Mouse (Mus musculus): ENCODE measurements around the gene Tgfbr3. TPM values are rescaled to one million over a fixed set of nuclear protein-coding genes. Genes with fewer than 3 reads are reported as not detected.

The Tgfbr3 gene
- polyA plus RNA-seq, 1 experiment = 0.13 TPM

GRCm38 (mm10) chr5:107230189-107230588, 59.2 kb downstream of the Tgfbr3 start:
- TF ChIP-seq GATA1 (IDR thresholded peaks at IDR 0.05; ENCODE audit: low read length) = no peak

GRCm38 (mm10) chr5:107229037-107229436, 60.4 kb downstream of the Tgfbr3 start:
- TF ChIP-seq GATA1 (IDR thresholded peaks at IDR 0.05; ENCODE audit: low read length) = no peak

GRCm38 (mm10) chr5:107227580-107227979, 61.8 kb downstream of the Tgfbr3 start:
- no peak for TF ChIP-seq GATA1 (IDR thresholded peaks at IDR 0.05; ENCODE audit: low read length)

DNA sequence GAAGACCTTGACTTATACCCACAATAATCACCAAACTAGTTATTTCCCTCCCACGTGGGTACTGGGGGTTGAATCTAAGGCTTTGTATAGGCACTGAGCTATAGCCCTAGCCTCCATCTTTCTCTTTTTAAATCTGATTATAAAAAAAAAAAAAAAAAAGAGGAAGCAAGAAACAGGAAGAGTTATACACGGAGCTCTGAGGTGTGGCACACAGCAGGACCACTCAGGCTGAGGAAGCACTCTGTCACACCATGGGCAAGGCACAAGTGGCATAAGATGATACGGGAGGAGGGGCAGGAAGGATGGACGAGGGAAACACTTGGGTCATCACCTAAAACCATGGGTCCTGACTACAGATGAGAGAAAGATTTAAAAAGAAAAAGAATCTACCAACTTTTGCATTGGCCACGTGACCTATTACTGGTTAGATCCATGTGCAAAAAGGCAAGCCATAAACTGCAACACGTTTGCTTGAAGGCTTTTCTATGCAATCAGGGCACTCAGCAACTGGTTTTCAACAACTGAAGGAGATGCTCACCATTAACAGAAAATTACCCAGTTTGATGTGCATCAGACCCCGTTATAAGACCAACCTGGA, 64.5 kb downstream of the Tgfbr3 start:
- no peak for TF ChIP-seq GATA1 (IDR thresholded peaks at IDR 0.05; ENCODE audit: low read length)

GRCm38 (mm10) chr5:107224151-107224550, 65.3 kb downstream of the Tgfbr3 start:
- no peak for TF ChIP-seq GATA1 (IDR thresholded peaks at IDR 0.05; ENCODE audit: low read length)

DNA sequence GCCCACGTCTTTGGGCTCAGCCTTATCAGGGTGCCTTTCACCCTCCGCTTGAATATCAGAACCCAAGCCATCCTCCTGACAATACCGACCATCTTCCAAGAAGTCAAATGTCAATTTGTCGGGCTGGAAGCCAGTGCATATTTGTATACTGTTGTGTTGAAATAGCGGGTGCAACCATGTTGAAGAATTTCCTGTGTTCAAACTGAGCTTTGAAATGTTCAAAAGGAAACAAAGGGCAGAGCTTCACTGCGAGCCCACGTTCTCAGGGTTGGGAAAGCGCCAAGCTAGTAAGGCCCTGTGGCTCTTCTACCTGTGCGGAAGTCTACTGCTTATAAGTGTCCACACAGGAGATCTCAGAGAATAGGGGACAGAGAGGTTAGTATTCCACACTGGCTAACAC, 66.4 kb downstream of the Tgfbr3 start:
- TF ChIP-seq GATA1 (IDR thresholded peaks at IDR 0.05; ENCODE audit: low read length) = no peak

DNA sequence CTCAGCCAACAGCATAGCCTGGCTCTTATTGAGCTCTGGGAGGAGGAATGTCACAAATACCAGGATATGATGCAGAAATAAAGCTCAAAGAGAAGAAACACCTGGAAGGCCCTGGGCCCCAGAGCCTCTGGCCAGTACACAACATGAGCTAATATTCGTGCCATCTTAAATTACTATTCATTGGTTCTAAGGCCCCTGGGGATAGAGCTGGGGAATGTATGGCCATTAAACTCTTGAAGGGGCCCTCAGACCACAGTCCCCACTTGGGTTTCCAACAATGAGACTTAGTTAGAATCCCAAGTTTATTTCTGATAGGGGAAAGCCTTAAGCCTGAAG, 66.8 kb downstream of the Tgfbr3 start:
- no peak for TF ChIP-seq GATA1 (IDR thresholded peaks at IDR 0.05; ENCODE audit: low read length)

GRCm38 (mm10) chr5:107221892-107222669, 67.3 kb downstream of the Tgfbr3 start:
- no peak for TF ChIP-seq GATA1 (IDR thresholded peaks at IDR 0.05; ENCODE audit: low read length)

- no peak for TF ChIP-seq GATA1 (IDR thresholded peaks at IDR 0.05; ENCODE audit: low read length)
Measured at GRCm38 (mm10) chr5:107220936-107221335, 68.5 kb downstream of the Tgfbr3 start.

DNA sequence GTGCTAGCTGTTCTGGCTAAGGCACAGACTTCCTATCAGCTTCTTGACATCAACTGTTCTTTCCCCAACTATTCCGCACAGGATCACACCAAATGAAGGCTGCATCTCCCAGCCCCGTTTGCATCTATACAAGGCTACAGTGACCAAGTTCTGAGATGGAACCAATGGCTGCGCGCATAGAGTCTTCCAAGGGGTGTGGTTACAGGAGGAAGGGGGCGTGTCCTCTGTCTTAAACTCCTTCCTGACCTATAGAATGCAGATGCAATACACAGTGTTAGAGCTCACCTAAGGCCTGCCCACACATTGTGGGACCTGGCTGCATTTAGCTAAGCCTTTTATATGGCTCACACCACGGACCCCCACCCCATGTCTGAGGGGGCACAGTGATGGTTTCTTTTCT, 69.5 kb downstream of the Tgfbr3 start:
- no peak for TF ChIP-seq GATA1 (IDR thresholded peaks at IDR 0.05; ENCODE audit: low read length)

GRCm38 (mm10) chr5:107219318-107219717, 70.1 kb downstream of the Tgfbr3 start:
- TF ChIP-seq GATA1 (IDR thresholded peaks at IDR 0.05; ENCODE audit: low read length) = no peak

GRCm38 (mm10) chr5:107218594-107218993, 70.8 kb downstream of the Tgfbr3 start:
- TF ChIP-seq GATA1 (IDR thresholded peaks at IDR 0.05; ENCODE audit: low read length) = no peak

GRCm38 (mm10) chr5:107217139-107217538, 72.3 kb downstream of the Tgfbr3 start:
- no peak for TF ChIP-seq GATA1 (IDR thresholded peaks at IDR 0.05; ENCODE audit: low read length)

DNA sequence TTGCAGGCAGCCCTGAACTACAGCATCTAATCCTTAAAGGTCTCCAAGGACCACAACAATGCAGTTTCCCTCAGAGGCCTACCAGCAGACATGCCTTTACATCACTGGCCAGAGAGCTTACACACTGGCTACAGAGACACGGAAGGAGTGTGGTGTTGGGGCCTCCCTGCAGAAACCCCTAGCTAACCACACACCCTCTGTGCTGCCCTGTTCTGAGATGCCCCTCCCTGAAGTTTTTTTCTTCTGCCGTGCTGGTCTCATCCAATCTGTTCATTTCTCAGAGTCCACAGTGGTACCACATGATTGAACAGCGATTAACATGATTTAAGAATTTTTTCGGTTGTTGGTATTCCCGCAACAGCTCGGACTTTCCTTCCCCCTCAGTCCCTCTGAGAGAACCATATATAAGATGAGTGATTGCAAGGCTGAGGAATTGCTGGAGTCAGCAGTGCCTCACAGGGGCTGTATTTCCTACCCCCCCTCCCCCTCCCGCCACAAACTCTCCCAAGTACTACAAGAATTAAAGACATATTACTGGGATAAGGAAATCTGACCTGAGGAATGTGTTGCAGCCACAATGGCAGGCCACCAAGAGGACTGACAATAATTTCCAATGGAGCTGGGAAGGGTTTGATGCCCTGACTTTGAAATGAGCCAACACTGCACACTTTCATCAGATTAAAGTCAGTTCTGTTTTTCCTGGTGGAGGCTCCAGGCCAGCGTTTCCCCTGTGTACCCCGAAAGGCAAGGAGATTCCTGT, 75.9 kb downstream of the Tgfbr3 start:
- no peak for TF ChIP-seq GATA1 (IDR thresholded peaks at IDR 0.05; ENCODE audit: low read length)

DNA sequence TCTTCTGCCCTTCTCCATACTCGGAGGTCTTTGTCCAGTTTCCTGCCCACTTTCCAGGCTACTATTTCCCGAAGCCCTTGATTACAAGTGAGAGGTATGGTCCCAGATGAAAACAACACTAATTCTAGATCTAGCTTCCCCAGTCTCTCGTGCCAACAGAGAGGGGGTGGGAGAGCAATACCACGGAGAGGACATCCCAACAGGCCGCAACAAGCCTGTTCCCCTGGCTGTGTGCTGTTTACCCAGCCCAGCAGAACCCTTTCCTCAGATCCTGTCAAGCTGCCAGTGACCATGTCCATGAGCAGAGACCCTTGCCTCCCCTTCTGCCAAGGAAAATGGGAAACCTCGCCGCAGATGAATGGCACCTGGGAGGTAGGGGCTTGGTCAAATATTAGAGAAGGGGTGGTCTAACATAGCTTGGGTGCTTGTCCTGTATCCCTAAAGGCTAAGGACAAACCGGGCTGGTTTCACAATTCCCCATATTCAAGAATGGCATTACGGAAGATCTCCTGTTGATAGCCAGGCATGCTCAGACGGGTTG, 77.5 kb downstream of the Tgfbr3 start:
- no peak for TF ChIP-seq GATA1 (IDR thresholded peaks at IDR 0.05; ENCODE audit: low read length)

DNA sequence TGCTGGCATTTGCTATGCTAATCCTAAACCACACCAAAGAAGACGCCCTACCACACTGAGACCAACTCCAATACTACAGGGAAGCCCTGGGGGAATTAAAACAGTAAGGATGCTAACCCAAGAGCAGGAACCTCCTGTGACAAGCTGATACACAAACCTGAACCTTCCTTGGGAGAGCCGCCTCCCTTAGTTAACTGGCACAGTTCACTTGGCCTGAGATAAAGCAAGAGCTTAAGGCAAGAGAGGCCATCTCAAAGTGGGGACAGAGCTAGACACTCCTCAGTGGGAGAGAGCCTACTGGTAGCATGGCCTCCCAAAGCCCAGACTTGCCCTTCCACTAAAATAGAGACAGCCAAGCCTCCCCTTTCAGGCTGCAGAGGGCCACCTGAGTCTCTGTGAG, 79.4 kb downstream of the Tgfbr3 start:
- no peak for TF ChIP-seq GATA1 (IDR thresholded peaks at IDR 0.05; ENCODE audit: low read length)
